Mouse (Mus musculus): ENCODE measurements around the gene Irx4. TPM values are rescaled to one million over a fixed set of nuclear protein-coding genes. Genes with fewer than 3 reads are reported as not detected.

The Irx4 gene
- polyA plus RNA-seq, 1 experiment from 2014 or later = 0.20 TPM

GRCm38 (mm10) chr13:73291102-73291501, 30.8 kb downstream of the Irx4 start:
- WGBS = 37% methylated on average over 2 of the region's 2 CpGs
- no peak overlapping the region for H3K4me3 ChIP-seq (replicated peaks; ENCODE audit: low read depth, low read length)
- DNase-seq (ENCODE audit: low spot score) (no peak), ATAC-seq (replicated peaks; ENCODE audit: low FRiP score, low read depth) (no peak)
- H3K9me3 ChIP-seq (replicated peaks; ENCODE audit: low read length) = no peaks in the 10 kb centered on the region
- no peak overlapping the region for H3K9ac ChIP-seq (ENCODE audit: low read depth, low read length)
- H3K4me2 ChIP-seq (ENCODE audit: low read length) = no peak overlapping the region
- no peak overlapping the region for H3K27ac ChIP-seq
- H3K27me3 ChIP-seq (ENCODE audit: insufficient read depth, low read length) = no peaks in the 10 kb centered on the region
- no peak for TF ChIP-seq CTCF (IDR thresholded peaks at IDR 0.05; ENCODE audit: low read depth)
- no peaks in the 10 kb centered on the region for H3K4me1 ChIP-seq (replicated peaks; ENCODE audit: insufficient read depth, low read length)
- H3K36me3 ChIP-seq (ENCODE audit: insufficient read depth, low read length) = no peaks in the 10 kb centered on the region

GRCm38 (mm10) chr13:73298717-73299116, 38.4 kb downstream of the Irx4 start:
- Histone ChIP-seq H3K36me3 (ENCODE audit: insufficient read depth, low read length) (no peaks in the 10 kb centered on the region), H3K9me3 (replicated peaks; ENCODE audit: low read length) (no peaks in the 10 kb centered on the region), H3K27ac (no peak overlapping the region), H3K4me1 (replicated peaks; ENCODE audit: insufficient read depth, low read length) (no peaks in the 10 kb centered on the region), H3K27me3 (ENCODE audit: insufficient read depth, low read length) (no peaks in the 10 kb centered on the region), H3K9ac (ENCODE audit: low read depth, low read length) (no peak overlapping the region), H3K4me3 (replicated peaks; ENCODE audit: low read depth, low read length) (no peak overlapping the region), H3K4me2 (ENCODE audit: low read length) (no peak overlapping the region)
- DNase-seq (ENCODE audit: low spot score) (no peak), ATAC-seq (replicated peaks; ENCODE audit: low FRiP score, low read depth) (no peak)
- WGBS = 73% methylated on average over 4 of the region's 4 CpGs
- no peak for TF ChIP-seq CTCF (IDR thresholded peaks at IDR 0.05; ENCODE audit: low read depth)

- no peak for TF ChIP-seq CTCF (IDR thresholded peaks at IDR 0.05; ENCODE audit: low read depth)
- Histone ChIP-seq H3K27ac (no peak overlapping the region), H3K9ac (ENCODE audit: low read depth, low read length) (no peak overlapping the region), H3K9me3 (replicated peaks; ENCODE audit: low read length) (no peaks in the 10 kb centered on the region), H3K4me2 (ENCODE audit: low read length) (no peak overlapping the region), H3K4me3 (replicated peaks; ENCODE audit: low read depth, low read length) (no peak overlapping the region), H3K36me3 (ENCODE audit: insufficient read depth, low read length) (no peaks in the 10 kb centered on the region), H3K27me3 (ENCODE audit: insufficient read depth, low read length) (no peaks in the 10 kb centered on the region), H3K4me1 (replicated peaks; ENCODE audit: insufficient read depth, low read length) (no peaks in the 10 kb centered on the region)
- ATAC-seq (replicated peaks; ENCODE audit: low FRiP score, low read depth) (no peak), DNase-seq (ENCODE audit: low spot score) (no peak)
- 90% methylated on average over 5 of the region's 5 CpGs for WGBS
Measured at GRCm38 (mm10) chr13:73299322-73299721, 39.0 kb downstream of the Irx4 start.

- no peaks in the 10 kb centered on the region for H3K36me3 ChIP-seq (ENCODE audit: insufficient read depth, low read length)
- H3K4me3 ChIP-seq (replicated peaks; ENCODE audit: low read depth, low read length) = no peak overlapping the region
- H3K4me1 ChIP-seq (replicated peaks; ENCODE audit: insufficient read depth, low read length) = no peaks in the 10 kb centered on the region
- no peak for TF ChIP-seq CTCF (IDR thresholded peaks at IDR 0.05; ENCODE audit: low read depth)
- H3K4me2 ChIP-seq (ENCODE audit: low read length) = no peak overlapping the region
- H3K27ac ChIP-seq = no peak overlapping the region
- no peak for DNase-seq (ENCODE audit: low spot score)
- WGBS = 47% methylated on average over 6 of the region's 6 CpGs
- no peak for ATAC-seq (replicated peaks; ENCODE audit: low FRiP score, low read depth)
- no peak overlapping the region for H3K9ac ChIP-seq (ENCODE audit: low read depth, low read length)
- no peaks in the 10 kb centered on the region for H3K27me3 ChIP-seq (ENCODE audit: insufficient read depth, low read length)
- H3K9me3 ChIP-seq (replicated peaks; ENCODE audit: low read length) = no peaks in the 10 kb centered on the region
Measured at GRCm38 (mm10) chr13:73304729-73305128, 44.5 kb downstream of the Irx4 start.

- no peak overlapping the region for H3K9ac ChIP-seq (ENCODE audit: low read depth, low read length)
- no peak for TF ChIP-seq CTCF (IDR thresholded peaks at IDR 0.05; ENCODE audit: low read depth)
- no peak overlapping the region for H3K27ac ChIP-seq
- H3K36me3 ChIP-seq (ENCODE audit: insufficient read depth, low read length) = no peaks in the 10 kb centered on the region
- H3K4me1 ChIP-seq (replicated peaks; ENCODE audit: insufficient read depth, low read length) = no peaks in the 10 kb centered on the region
- H3K4me2 ChIP-seq (ENCODE audit: low read length) = no peak overlapping the region
- no peaks in the 10 kb centered on the region for H3K27me3 ChIP-seq (ENCODE audit: insufficient read depth, low read length)
- 50% methylated on average over 8 of the region's 8 CpGs for WGBS
- ATAC-seq (replicated peaks; ENCODE audit: low FRiP score, low read depth) (no peak; the same call in 1 of the 2 replicates), DNase-seq (ENCODE audit: low spot score) (no peak)
- no peaks in the 10 kb centered on the region for H3K9me3 ChIP-seq (replicated peaks; ENCODE audit: low read length)
- H3K4me3 ChIP-seq (replicated peaks; ENCODE audit: low read depth, low read length) = no peak overlapping the region
Measured at GRCm38 (mm10) chr13:73305398-73306084, 45.3 kb downstream of the Irx4 start.

GRCm38 (mm10) chr13:73306085-73306410, 45.8 kb downstream of the Irx4 start:
- WGBS = 80% methylated on average over 4 of the region's 4 CpGs
- no peak for DNase-seq (ENCODE audit: low spot score)
- no peak for ATAC-seq (replicated peaks; ENCODE audit: low FRiP score, low read depth)
- TF ChIP-seq CTCF (IDR thresholded peaks at IDR 0.05; ENCODE audit: low read depth) = no peak
- Histone ChIP-seq H3K4me3 (replicated peaks; ENCODE audit: low read depth, low read length) (no peak overlapping the region), H3K36me3 (ENCODE audit: insufficient read depth, low read length) (no peaks in the 10 kb centered on the region), H3K9me3 (replicated peaks; ENCODE audit: low read length) (no peaks in the 10 kb centered on the region), H3K27me3 (ENCODE audit: insufficient read depth, low read length) (no peaks in the 10 kb centered on the region), H3K27ac (no peak overlapping the region), H3K4me1 (replicated peaks; ENCODE audit: insufficient read depth, low read length) (no peaks in the 10 kb centered on the region), H3K9ac (ENCODE audit: low read depth, low read length) (no peak overlapping the region), H3K4me2 (ENCODE audit: low read length) (no peak overlapping the region)

GRCm38 (mm10) chr13:73306430-73306829, 46.2 kb downstream of the Irx4 start:
- WGBS = 78% methylated on average over 4 of the region's 4 CpGs
- H3K27ac ChIP-seq = no peak overlapping the region
- H3K36me3 ChIP-seq (ENCODE audit: insufficient read depth, low read length) = no peaks in the 10 kb centered on the region
- no peaks in the 10 kb centered on the region for H3K27me3 ChIP-seq (ENCODE audit: insufficient read depth, low read length)
- no peak overlapping the region for H3K9ac ChIP-seq (ENCODE audit: low read depth, low read length)
- no peak for TF ChIP-seq CTCF (IDR thresholded peaks at IDR 0.05; ENCODE audit: low read depth)
- no peaks in the 10 kb centered on the region for H3K4me1 ChIP-seq (replicated peaks; ENCODE audit: insufficient read depth, low read length)
- no peak overlapping the region for H3K4me3 ChIP-seq (replicated peaks; ENCODE audit: low read depth, low read length)
- H3K9me3 ChIP-seq (replicated peaks; ENCODE audit: low read length) = no peaks in the 10 kb centered on the region
- ATAC-seq (replicated peaks; ENCODE audit: low FRiP score, low read depth) = no peak
- DNase-seq (ENCODE audit: low spot score) = no peak
- no peak overlapping the region for H3K4me2 ChIP-seq (ENCODE audit: low read length)

Data from kidney, postnatal 0 days (tissue).